Mouse (Mus musculus) midbrain, embryonic 15.5 days (tissue): ENCODE measurements at regions not wholly inside any gene's neighbourhood (a gene's known extent, or its start where the extent isn't known, plus 50 kb on each side); places are given as distances from the start of the nearest gene placed in this dataset.

Experiments
- ATAC-seq: fragments of 200-750 bp; cut with Nextera tagmentation; replicated peaks from 2 replicates; pipeline ENCODE4 v1.8.0; 2017; ENCODE audit warnings: moderate TSS enrichment
- H3K27ac ChIP-seq: fragments of 300-500 bp; sonication (generic); 2 replicates; pipeline ENCODE4 v1.5.1; 2015; ENCODE audit warnings: mild to moderate bottlenecking, inconsistent platforms
- H3K27me3 ChIP-seq: fragments of 300-500 bp; sonication (generic); replicated peaks from 2 replicates; pipeline ENCODE4 v1.6.1; 2015; ENCODE audit warnings: inconsistent platforms
- H3K36me3 ChIP-seq: fragments of 300-500 bp; sonication (generic); replicated peaks from 2 replicates; pipeline ENCODE4 v1.6.1; 2015; ENCODE audit warnings: inconsistent platforms
- H3K4me1 ChIP-seq: fragments of 300-500 bp; sonication (generic); 2 replicates; pipeline ENCODE4 v1.6.1; 2015; ENCODE audit warnings: inconsistent platforms
- H3K4me2 ChIP-seq: fragments of 300-500 bp; sonication (generic); 2 replicates; pipeline ENCODE4 v1.6.1; 2015; ENCODE audit warnings: inconsistent platforms, mild to moderate bottlenecking, moderate library complexity
- H3K4me3 ChIP-seq: fragments of 300-500 bp; sonication (generic); 2 replicates; pipeline ENCODE4 v1.5.1; 2015; ENCODE audit warnings: mild to moderate bottlenecking, inconsistent platforms
- H3K9ac ChIP-seq: fragments of 300-500 bp; sonication (generic); 2 replicates; pipeline ENCODE4 v1.6.1; 2015; ENCODE audit warnings: mild to moderate bottlenecking, inconsistent platforms
- H3K9me3 ChIP-seq: fragments of 300-500 bp; sonication (generic); 2 replicates; pipeline ENCODE4 v1.6.1; 2016; ENCODE audit warnings: inconsistent platforms
- WGBS: fragments of 180-500 bp; shearing (Covaris S2); methylation state at CpG from one replicate; pipeline ENCODE4 v1.1.7; 2015; ENCODE audit warnings: mixed read lengths; 5-methylcytosine and 5-hydroxymethylcytosine counted together

DNA sequence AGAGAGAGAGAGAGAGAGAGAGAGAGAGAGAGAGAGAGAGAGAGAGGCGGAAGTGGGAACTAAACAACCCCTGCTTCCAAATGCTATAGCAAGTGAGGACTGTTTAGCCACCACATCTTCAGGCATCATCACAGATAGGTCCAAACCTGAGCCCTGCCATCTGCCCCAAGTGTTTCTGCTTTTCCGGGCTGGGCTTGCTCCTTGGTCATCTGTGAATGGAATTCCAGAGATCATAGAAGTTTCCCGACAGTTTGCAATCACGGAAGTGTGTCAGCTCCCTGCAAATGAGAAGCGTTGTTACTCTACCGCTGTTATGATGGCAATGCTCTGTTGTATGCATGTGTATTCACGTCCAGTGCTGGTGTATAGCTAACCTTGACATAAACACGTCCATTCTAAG, 369.3 kb downstream of the Ptprc start:
- H3K9ac ChIP-seq: no peak overlapping the region
- no peaks in the 10 kb centered on the region for H3K27me3 ChIP-seq
- no peaks in the 10 kb centered on the region for H3K36me3 ChIP-seq
- ATAC-seq: no peak
- H3K27ac ChIP-seq: no peak overlapping the region
- no peaks in the 10 kb centered on the region for H3K9me3 ChIP-seq
- no peak overlapping the region for H3K4me2 ChIP-seq
- WGBS: 85% methylated on average over 8 of the region's 8 CpGs
- no peaks in the 10 kb centered on the region for H3K4me1 ChIP-seq
- no peak overlapping the region for H3K4me3 ChIP-seq

DNA sequence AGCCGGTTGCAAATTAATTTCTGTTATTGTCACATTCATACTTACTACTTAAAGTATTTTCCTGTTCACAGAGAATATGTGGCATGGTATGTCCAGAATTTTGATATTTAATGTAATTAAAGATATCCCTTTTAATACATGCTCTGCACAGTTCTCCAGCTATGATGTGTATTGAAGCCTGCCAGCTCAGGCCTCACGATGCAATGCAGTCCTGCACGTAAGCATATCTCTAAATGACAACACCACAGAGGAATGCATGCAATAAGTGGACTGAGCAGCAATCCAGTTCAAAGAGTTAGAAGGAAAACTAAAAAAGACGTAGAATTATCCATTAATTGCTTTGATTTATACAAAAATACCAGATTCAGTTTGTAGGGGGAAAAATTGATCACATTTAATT, 373.4 kb downstream of the Ptprc start:
- WGBS: 81% methylated on average over 4 of the region's 4 CpGs
- no peaks in the 10 kb centered on the region for H3K4me1 ChIP-seq
- no peak for ATAC-seq
- no peaks in the 10 kb centered on the region for H3K36me3 ChIP-seq
- no peak overlapping the region for H3K4me3 ChIP-seq
- no peak overlapping the region for H3K9ac ChIP-seq
- H3K27ac ChIP-seq: no peak overlapping the region
- H3K27me3 ChIP-seq: no peaks in the 10 kb centered on the region
- H3K4me2 ChIP-seq: no peak overlapping the region
- H3K9me3 ChIP-seq: no peaks in the 10 kb centered on the region

DNA sequence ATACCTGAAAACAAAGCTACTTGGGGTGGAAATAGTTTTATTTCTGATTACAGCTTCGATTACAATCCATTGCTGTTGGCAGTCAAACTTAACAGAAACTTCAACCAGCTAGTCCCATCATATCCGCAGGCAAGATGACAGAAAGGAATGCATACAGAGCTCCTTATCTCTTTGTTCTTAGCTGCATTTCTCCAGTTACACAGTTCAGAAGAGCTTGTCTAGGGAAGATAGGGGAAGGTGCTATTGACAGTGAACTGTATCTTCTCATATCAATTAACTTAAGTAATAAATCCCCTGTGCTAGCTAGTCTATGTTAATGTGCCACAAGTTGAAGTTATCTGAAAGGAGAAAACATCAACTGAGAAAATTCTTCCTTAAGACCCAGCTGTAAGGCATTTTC, 374.8 kb downstream of the Ptprc start:
- no peaks in the 10 kb centered on the region for H3K9me3 ChIP-seq
- no peak overlapping the region for H3K27ac ChIP-seq
- H3K4me3 ChIP-seq: no peak overlapping the region
- 82% methylated on average over 2 of the region's 2 CpGs for WGBS
- H3K4me2 ChIP-seq: no peak overlapping the region
- H3K4me1 ChIP-seq: no peaks in the 10 kb centered on the region
- H3K27me3 ChIP-seq: no peaks in the 10 kb centered on the region
- H3K36me3 ChIP-seq: no peaks in the 10 kb centered on the region
- ATAC-seq: no peak
- H3K9ac ChIP-seq: no peak overlapping the region

DNA sequence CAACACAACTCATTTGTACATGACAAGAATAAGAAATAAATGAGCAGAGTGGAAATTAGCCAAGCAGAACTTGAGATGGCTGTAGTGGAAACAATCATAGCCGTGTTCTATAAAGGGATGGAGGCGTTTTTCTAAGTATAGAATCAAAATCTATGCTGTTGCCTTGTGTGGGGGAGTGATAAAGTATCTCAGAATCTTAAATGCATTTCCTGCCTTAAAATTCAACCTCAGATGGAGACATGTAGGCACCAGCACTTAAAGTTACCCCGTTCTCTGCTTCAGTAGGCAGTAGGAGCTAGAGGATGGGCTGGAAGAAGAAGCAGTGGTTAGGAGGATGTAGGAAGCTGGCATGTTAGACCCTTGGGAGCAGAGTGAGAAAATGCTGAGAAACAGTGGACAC, 386.7 kb downstream of the Ptprc start:
- H3K9me3 ChIP-seq: no peaks in the 10 kb centered on the region
- H3K9ac ChIP-seq: no peak overlapping the region
- no peak overlapping the region for H3K4me2 ChIP-seq
- ATAC-seq: no peak
- no peaks in the 10 kb centered on the region for H3K36me3 ChIP-seq
- H3K27ac ChIP-seq: no peak overlapping the region
- H3K4me1 ChIP-seq: no peaks in the 10 kb centered on the region
- no peak overlapping the region for H3K4me3 ChIP-seq
- WGBS: 85% methylated on average over 3 of the region's 3 CpGs
- H3K27me3 ChIP-seq: no peaks in the 10 kb centered on the region

DNA sequence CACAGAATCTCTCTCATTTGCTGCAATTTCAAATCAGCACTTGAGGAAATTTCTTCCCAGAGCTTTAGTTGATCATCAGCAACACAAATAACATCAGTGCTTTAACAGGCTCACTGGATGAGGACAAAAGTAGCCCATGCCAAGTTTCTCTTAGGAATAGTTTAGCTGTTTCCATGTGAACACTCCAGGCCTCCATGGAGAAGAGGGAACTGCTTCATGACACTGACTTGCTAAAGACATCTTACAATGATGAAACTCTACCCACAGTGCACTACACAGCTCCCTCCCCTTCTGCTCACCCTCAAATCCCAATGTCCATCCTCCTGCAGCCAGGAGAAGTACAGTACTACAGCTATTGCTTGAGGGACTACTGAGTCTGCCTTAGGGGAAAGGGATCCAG, 388.9 kb downstream of the Ptprc start:
- H3K27me3 ChIP-seq: no peaks in the 10 kb centered on the region
- H3K36me3 ChIP-seq: no peaks in the 10 kb centered on the region
- no peak overlapping the region for H3K4me3 ChIP-seq
- no peak overlapping the region for H3K9ac ChIP-seq
- no peaks in the 10 kb centered on the region for H3K4me1 ChIP-seq
- H3K4me2 ChIP-seq: no peak overlapping the region
- ATAC-seq: no peak
- H3K27ac ChIP-seq: no peak overlapping the region
- H3K9me3 ChIP-seq: no peaks in the 10 kb centered on the region

DNA sequence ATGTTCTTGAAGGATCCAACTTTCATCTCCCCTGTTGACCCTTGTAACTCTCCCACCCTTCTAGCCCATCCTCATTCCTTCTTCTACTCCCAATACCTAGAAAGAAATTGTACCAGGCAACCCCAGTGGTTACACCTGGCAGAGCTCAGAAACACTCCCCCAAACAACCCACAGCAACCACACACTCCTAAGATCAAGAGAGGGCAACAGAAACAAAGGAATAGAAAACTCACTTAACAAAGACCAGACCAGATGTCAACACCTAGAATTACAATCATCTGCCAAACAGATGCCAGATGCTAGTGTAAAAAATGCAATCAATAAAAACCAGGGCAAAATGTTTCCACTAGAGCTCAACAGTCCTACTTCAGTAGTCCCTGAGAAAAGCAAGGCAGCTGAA, 400.9 kb downstream of the Ptprc start:
- Histone ChIP-seq H3K9ac (no peak overlapping the region), H3K27ac (no peak overlapping the region), H3K4me3 (no peak overlapping the region), H3K4me2 (no peak overlapping the region), H3K27me3 (no peaks in the 10 kb centered on the region), H3K36me3 (no peaks in the 10 kb centered on the region), H3K4me1 (no peaks in the 10 kb centered on the region), H3K9me3 (no peaks in the 10 kb centered on the region)
- no peak for ATAC-seq

DNA sequence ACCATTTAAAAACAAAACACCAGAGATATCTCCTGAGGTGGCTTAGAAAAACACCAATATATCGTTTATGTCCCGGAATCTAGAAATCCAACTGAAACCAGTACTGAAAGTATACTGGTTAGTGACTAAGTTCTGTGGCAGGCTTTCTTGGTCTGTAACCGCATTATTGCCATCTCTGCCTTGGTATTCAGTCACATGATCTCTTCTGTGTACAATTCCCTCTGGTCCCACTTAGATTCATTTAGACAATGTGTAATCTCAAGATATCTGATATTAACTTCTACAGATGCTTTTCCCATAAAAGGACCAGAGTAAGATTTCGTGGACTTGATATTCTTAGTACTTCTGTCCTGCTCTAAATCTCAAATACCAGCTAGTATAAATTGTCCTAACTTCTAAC, 414.7 kb downstream of the Ptprc start:
- 94% methylated on average over 4 of the region's 4 CpGs for WGBS
- no peak overlapping the region for H3K9ac ChIP-seq

DNA sequence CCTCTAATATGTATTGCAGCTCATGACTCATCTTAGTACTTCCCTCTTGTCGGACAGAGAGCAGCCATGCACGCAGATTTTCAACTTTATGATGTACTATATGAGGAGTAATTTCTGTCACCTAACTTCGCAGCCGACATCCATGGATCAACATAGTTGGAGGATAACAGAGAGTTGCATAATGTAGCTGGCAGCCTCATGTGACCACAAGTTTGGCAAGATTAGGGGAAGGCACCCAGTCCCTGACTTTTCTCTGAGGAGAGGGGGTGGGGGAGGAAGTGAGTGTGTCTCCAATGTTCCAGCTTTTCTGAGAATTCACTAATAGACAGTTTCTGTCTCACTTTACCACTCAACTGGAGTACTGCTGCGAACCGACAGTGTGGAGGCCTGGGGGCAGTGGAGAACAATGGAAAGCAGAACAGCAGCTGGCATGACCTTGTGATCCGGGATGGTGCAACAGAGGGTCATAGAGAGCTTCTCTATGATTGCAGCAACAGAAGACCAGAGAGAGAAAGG, 424.0 kb downstream of the Ptprc start:
- H3K4me1 ChIP-seq: no peaks in the 10 kb centered on the region
- 79% methylated on average over 7 of the region's 7 CpGs for WGBS
- ATAC-seq: no peak

More for the DNA sequence above, 414.7 kb downstream of the Ptprc start:
- no peaks in the 10 kb centered on the region for H3K4me1 ChIP-seq
- ATAC-seq: no peak
- no peak overlapping the region for H3K27ac ChIP-seq
- H3K4me2 ChIP-seq: no peak overlapping the region
- no peaks in the 10 kb centered on the region for H3K27me3 ChIP-seq
- H3K36me3 ChIP-seq: no peaks in the 10 kb centered on the region
- no peak overlapping the region for H3K4me3 ChIP-seq
- no peaks in the 10 kb centered on the region for H3K9me3 ChIP-seq

DNA sequence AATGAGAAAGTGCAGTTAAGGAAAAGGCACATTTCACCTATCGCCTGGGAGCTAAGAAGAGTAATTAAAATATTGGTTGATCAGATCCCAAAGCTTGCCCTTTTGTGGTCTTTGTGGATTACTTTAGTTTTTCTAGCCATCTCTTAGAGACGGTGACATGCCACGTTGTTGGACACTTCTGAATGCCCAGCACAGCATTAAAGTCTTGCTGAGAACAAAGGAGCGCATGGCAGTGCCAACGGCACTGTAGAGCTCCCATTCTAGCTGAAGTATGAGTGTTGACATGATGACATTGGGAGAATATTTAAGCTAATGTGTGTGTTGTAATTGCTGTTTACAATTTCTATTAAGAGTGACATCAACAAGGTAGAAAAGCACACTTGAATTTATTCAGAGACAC, 424.6 kb downstream of the Ptprc start:
- H3K4me2 ChIP-seq: no peak overlapping the region
- no peak overlapping the region for H3K9ac ChIP-seq
- ATAC-seq: no peak
- H3K4me3 ChIP-seq: no peak overlapping the region
- H3K9me3 ChIP-seq: no peaks in the 10 kb centered on the region
- H3K27ac ChIP-seq: no peak overlapping the region
- H3K27me3 ChIP-seq: no peaks in the 10 kb centered on the region
- no peaks in the 10 kb centered on the region for H3K4me1 ChIP-seq
- 66% methylated on average over 5 of the region's 5 CpGs for WGBS
- no peaks in the 10 kb centered on the region for H3K36me3 ChIP-seq

More for the DNA sequence above, 424.0 kb downstream of the Ptprc start:
- Histone ChIP-seq H3K27me3 (no peaks in the 10 kb centered on the region), H3K9me3 (no peaks in the 10 kb centered on the region), H3K4me2 (no peak overlapping the region), H3K9ac (no peak overlapping the region), H3K27ac (no peak overlapping the region), H3K4me3 (no peak overlapping the region), H3K36me3 (no peaks in the 10 kb centered on the region)

DNA sequence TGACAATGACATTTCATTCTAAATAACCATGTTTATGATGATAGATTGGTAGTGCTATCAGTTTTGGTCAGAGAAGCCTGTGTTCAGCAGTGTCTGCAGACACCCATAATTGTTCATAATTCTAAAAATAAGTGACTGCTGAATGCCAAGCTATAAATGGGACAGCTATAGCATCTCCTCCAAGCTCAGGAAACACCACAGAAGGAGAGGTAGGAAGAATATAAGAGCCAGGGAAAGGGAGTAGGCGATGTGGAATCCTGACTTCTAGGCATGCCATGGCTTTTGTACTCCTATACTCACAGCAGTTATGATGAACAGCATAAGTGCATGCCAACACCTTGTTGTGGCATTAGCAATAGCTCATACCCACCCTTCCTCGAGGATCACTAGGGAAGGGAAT, 429.4 kb downstream of the Ptprc start:
- no peaks in the 10 kb centered on the region for H3K36me3 ChIP-seq
- no peaks in the 10 kb centered on the region for H3K27me3 ChIP-seq
- ATAC-seq: no peak
- no peaks in the 10 kb centered on the region for H3K9me3 ChIP-seq
- H3K9ac ChIP-seq: no peak overlapping the region
- 77% methylated on average over 2 of the region's 2 CpGs for WGBS
- H3K27ac ChIP-seq: no peak overlapping the region
- no peak overlapping the region for H3K4me3 ChIP-seq
- H3K4me2 ChIP-seq: no peak overlapping the region
- no peaks in the 10 kb centered on the region for H3K4me1 ChIP-seq

DNA sequence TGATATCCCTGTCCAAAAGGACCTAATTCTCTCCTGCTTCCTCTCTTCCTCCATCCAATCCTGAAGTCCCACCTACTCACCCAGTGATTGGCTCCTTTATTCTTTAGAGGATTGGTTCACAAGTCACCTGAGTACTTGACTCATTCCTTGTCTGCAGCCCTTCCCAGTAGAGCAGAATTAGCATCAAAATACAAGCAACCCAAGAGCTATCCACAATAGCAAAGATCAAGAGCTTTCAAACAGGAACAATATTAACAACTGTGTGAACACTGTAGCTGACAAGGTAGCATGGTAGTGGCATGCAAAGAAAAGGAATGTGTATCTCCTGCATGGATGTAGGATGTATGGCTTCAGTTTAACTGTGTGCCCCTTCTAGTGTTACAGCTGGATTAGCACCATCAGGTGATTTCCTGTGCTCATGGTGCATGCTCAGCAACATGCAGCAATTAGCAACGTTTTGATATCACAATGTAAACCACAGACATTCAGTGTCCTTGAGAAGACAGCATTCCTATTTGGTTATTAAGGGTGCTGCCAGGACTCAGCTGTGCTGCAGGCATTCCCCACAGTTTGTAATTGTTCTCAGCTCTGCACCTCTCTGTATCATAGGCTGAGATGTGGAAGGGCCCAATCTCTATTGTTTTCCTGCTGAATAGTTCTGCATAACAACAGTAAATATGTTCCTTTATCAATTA, 437.2 kb downstream of the Ptprc start:
- ATAC-seq: no peak
- Histone ChIP-seq H3K27me3 (no peaks in the 10 kb centered on the region), H3K4me2 (no peak overlapping the region), H3K9me3 (no peaks in the 10 kb centered on the region), H3K9ac (no peak overlapping the region), H3K27ac (no peak overlapping the region), H3K4me1 (no peaks in the 10 kb centered on the region), H3K36me3 (no peaks in the 10 kb centered on the region), H3K4me3 (no peak overlapping the region)
- WGBS: 24% methylated on average over 1 of the region's 1 CpGs

DNA sequence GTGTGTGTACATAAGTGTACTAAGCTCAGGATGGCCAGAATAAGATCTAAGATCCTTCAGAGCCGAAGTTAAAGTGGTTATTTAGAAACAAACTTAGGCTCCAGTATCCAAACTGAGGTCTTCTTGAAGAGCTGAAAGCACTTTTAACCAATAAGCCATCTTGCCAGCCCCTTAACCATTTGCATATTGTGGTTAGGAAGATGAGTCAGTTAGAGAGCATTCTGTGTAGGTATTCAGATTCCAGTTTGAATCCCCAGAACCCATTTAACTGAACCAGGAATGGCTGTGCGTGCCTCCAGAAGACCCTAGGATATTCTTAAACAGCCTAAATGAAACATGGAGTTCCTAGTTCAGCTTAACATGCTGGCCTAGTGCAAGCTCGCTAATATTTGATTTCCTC, 471.6 kb downstream of the Ptprc start:
- no peak overlapping the region for H3K4me3 ChIP-seq
- H3K27me3 ChIP-seq: no peaks in the 10 kb centered on the region
- H3K27ac ChIP-seq: no peak overlapping the region
- 81% methylated on average over 3 of the region's 3 CpGs for WGBS
- no peak for ATAC-seq
- H3K9ac ChIP-seq: no peak overlapping the region
- H3K9me3 ChIP-seq: no peaks in the 10 kb centered on the region
- H3K4me2 ChIP-seq: no peak overlapping the region
- H3K4me1 ChIP-seq: no peaks in the 10 kb centered on the region
- no peaks in the 10 kb centered on the region for H3K36me3 ChIP-seq

DNA sequence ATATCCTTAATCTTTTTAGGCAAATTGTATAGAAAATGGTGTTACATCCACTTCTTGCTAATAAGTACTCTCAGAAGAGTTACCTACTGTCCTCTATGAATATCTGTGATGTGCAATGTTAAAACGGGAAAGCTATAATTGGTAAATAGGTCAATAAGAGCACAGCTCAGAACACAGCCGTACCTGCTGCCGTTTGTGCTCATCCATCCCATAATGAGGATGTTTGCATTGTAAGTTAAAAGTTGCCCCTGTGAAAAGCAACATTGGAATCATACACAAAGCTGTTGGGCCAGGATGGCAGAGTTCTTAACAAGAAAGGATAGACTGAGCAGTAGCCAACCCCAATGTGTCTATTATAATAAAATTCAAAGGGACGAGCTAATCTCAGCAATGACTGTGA, 476.6 kb downstream of the Ptprc start:
- no peak for ATAC-seq
- no peaks in the 10 kb centered on the region for H3K9me3 ChIP-seq
- H3K4me3 ChIP-seq: no peak overlapping the region
- no peak overlapping the region for H3K27ac ChIP-seq
- no peaks in the 10 kb centered on the region for H3K36me3 ChIP-seq
- H3K9ac ChIP-seq: no peak overlapping the region
- no peak overlapping the region for H3K4me2 ChIP-seq
- WGBS: 73% methylated on average over 4 of the region's 4 CpGs
- no peaks in the 10 kb centered on the region for H3K27me3 ChIP-seq
- H3K4me1 ChIP-seq: peaks cover 8% of the 10 kb centered on the region
